Mouse (Mus musculus) left cerebral cortex, postnatal 4 days (tissue): ENCODE results near the gene Xkrx. TPM values are rescaled to one million over a fixed set of nuclear protein-coding genes. Genes with fewer than 3 reads are reported as not detected.

Experiments
- total RNA-seq, 2 experiments: library from RNA; stranded (reverse); gene quantifications; 2 replicates each; pipeline ENCODE4 v1.2.3; 2021

Gene Xkrx
- total RNA-seq, 2 experiments from 2014 or later: 0.22 to 0.24 TPM

Other genes starting within 250 kb of the Xkrx start
- under 1 TPM; 0.44 to 0.91 TPM for gene Sytl4, start 180.3 kb downstream of the Xkrx start, total RNA-seq
- 100 to 1,000 TPM in 1 of 2 experiments, 10 to 100 TPM in 1; 96.9 to 108 TPM for gene Cstf2, start 102.9 kb downstream of the Xkrx start, total RNA-seq
- gene Arl13a, start 25.4 kb upstream of the Xkrx start, total RNA-seq: not detected
- not detected for gene Nox1, start 59.9 kb upstream of the Xkrx start, total RNA-seq
- 1 to 10 TPM; 2.5 to 4.1 TPM for gene Trmt2b, start 114.9 kb upstream of the Xkrx start, total RNA-seq
- gene Tmem35a, start 133.1 kb upstream of the Xkrx start, total RNA-seq: 100 to 1,000 TPM; 112 to 117 TPM
- gene Cenpi, start 146.0 kb upstream of the Xkrx start, total RNA-seq: 1 to 10 TPM; 2.0 to 2.4 TPM
- 10 to 100 TPM; 42.3 to 46.7 TPM for gene Drp2, start 242.5 kb upstream of the Xkrx start, total RNA-seq